Mouse (Mus musculus) lung, adult 18-20 months (tissue): Measurements from ENCODE around the gene Tmed10.

Experiments
- DNase-seq, 2 experiments: peaks; one replicate each; pipeline ENCODE4 v3.0.0; 2022; ENCODE audit warnings: mixed read lengths in 2 of 2

Tmed10 gene

DNA sequence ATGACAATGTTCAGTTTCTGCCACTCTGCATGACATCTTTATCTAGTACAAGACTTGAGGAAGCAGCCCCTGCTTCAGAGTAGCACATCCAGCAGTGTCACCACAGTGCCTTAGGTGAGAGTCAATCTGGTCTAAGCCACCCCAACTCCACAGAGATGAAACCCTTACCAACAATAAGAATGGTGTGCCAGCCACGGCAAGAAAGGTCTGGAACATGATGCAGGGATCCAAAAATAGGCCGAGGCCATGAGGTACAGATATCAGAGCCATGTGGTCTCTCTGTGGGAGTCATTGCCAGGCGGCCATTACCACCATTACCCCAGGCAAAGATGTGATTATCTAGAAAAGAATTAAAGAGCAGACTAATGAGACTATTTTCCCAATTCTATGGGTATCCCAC, 66.0 kb downstream of the Tmed10 start:
- DNase-seq: no peak

DNA sequence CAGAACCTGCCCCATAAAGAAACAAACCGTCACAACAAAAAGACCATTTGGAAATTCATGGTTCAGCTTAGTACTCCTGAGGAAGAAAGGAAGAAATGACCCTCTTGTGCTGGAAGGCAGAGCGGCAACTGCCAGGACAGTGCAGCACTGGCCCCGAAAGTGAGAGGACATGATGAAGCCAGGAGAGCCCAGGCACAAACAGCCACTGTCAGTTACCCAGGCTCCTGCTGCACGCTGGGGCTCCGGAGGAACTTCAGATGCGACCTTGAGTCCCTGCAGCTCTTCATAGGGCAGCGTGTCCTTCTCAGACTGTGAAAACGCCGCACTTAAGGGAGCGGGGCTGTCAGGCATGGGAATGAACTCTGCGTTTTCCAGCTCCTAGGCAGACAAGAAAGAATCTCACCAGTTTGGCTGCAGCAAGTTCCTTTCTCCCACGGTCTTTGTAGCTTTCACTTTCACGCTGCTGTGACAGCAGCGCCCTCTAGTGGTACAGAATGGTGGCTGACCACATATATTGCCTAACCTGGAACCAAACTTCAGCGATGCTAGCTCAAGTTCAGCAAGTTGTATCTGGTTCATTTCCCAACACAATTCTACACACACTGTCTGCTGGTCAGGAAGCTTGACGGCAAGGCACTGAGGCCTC, 69.3 kb downstream of the Tmed10 start:
- peak; percentile 79 to 81 for DNase-seq

DNA sequence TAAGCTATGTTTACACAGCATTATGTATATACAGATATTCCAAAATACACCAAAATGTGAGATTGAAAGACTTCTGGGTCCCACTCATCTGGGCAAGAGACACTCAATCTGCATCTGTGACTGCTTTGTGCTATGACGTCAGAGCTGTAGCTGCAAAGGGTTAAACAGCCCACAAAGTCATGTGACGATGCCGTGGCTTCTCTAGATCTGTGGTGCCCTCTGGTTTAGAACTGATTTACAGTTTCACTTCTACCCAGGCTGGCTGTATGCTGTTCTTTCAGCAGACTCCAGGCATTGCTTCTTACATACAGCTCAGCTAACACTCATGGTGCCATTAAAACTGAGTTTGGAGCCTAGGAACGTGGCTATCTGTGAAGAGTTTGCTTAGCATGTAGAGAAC, 69.9 kb downstream of the Tmed10 start:
- DNase-seq: no peak

DNA sequence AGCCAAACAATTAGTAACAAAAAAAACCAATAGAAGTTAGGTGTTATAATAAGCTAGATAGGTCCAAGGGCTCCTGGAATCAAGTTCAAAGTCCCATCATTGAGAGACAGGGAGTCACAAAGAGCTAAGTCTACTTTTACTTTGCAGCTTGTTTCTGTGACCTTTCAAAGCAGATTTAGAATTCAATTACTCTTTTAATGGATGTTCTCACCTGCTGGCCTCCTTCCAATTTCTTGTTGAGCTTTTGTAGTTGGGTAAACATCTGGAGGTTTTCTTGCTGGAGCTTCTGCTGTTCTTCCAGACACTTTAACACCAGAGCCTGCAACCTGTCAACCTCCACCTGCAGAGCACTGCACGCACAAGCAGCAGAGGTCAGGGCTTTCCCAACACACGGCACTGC, 71.4 kb downstream of the Tmed10 start:
- DNase-seq: no peak

DNA sequence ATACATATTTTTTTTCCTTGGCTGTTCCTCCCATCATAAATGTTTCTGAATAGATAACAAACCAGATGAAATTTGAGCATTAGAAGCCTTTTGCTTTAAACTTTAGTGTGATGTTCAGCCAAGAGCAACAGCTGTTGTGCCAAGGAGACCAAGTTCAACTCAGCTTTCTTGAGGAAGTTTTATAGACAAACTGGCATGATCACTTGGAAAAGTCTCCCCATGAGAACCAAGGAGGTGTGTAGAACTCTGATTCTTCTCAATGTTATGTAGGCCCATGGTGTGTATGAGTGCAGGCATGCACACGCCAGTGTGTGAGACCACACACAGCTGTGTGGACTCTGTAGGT, 75.8 kb downstream of the Tmed10 start:
- DNase-seq: no peak

DNA sequence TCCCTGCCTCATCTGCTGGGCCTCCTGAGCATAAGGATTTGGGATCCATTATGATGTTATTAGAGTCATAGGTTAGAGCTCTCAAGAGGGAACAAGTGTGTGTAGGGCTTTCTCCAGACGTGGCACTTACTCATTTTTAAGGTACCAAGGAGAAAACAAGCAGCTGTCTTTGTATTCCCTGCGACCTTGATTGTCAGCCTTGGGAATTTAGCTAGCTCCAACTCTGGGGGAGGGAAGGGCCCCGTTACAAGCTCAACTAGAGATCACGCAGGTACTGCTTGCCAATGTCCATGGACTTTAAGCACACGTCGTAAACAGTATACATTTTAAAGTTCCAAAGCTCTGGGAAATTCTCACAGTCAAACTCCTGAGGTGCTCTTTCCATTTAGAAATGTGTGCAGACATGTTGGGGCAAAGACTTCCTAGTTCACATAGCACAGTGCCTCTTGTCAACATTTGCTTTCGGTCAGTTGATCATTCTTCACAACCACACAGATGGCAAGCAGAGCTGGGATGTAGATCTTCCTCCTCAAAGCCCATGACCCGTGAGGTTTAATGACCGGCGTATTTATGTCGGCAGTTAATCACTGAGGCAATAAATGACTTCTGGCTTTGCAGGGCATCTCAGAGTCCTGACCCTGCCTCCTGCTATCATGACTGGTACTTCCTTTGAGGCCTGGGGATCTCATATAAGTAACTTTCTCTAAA, 76.4 kb downstream of the Tmed10 start:
- DNase-seq: no peak

DNA sequence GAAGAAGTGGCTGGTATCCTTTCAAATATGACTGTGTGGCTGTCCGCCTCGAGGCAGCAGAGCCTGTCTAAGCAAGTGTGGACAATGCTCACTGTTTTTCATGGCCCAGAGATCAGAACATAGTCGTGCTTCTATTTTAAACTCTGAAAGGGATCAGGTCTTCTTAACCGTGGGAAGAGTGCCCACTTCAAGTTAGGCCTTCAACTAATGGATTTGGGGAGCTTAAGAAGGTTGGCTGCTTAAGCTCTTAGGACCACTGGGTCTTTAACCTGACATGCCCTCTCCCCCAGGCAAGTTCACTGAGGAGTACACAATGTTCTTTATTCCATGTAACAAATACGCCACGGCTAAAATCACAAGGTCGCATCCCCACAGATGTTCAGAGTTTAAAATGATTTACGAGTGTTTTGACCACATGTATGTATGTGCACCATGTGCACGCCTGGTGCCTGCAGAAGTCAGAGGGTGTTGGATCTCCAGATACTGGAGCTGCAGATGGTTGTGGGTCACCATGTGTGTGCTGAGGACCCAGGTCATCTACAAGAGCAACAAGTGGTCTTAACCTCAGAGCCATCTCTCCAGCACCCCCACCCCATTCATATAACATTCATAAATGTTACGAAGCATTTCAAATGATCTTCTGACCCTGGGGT, 77.2 kb downstream of the Tmed10 start:
- DNase-seq: no peak

DNA sequence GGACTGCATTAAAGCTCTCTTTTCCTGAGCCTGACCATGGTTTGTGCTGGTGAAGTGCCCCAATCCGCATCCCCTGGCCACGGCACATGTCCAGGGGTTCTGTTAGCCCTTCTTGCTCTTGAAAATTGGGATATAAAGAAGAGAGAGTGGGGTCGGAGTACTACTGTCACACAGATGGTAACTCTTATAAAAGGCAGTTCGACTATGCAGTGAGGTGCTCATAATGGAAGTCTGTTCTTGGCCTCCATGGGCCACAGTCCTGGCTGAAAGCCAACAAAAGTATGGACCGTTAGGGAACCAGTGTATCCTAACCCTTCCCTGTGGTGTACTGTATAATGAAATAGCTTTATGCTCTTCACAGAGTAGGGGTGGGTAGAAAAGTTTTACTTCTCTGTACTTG, 77.7 kb downstream of the Tmed10 start:
- no peak for DNase-seq

DNA sequence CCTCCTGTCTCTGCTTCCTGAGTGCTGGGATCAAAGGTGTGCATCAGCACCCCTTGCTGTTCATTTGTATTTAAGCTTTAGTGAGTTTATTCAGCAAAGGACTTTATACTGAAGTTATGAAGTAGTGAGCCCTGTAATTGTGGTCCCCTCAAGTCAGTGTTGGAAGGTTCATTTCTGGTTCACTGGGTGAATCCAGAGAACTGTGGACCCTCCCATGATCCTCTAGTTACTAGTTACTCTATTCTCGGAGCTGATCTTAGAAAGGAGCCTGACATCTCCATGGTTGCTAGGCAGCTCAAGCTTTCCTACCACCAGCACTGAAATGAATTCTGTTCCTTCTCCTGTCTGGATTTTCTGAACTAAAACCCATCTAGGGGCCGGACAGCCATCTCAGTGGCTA, 79.1 kb downstream of the Tmed10 start:
- no peak for DNase-seq

DNA sequence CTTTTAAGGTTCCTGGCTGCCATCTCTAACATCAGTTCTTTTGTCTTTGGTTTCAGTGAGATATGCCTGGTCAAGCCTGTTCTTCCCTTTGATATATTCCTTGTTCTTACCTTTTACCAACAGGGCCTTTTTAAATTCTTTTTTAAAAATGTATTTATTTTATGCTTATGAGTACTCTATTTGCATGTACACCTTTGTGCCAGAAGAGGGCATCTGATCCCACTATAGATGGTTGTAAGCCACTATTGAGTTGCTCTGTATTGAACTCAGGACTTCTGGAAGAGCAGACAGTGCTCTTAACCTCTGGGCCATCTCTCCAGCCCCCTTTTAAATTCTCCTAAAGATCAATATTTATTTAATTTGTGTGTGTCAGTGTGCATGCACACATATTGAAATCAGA, 81.7 kb downstream of the Tmed10 start:
- DNase-seq: no peak

DNA sequence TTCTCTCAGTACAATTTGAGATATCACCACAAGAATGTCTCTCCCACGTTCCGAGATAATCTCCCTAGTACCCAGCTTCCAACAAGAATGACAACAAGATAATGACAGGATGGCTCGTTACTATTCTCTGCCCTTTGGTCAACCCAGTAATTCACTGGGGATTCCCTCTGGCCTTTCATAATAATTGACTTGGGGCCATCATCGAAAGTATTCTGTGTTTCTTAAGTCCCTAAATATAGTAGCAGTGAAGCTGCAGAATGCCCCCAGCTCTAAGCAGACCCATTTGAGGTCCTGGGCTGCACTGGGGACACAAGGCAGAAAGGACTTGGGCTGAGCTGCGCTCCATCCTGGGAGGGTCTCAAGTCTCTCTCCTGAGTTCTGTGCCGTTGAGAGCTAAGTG, 82.4 kb downstream of the Tmed10 start:
- DNase-seq: no peak

DNA sequence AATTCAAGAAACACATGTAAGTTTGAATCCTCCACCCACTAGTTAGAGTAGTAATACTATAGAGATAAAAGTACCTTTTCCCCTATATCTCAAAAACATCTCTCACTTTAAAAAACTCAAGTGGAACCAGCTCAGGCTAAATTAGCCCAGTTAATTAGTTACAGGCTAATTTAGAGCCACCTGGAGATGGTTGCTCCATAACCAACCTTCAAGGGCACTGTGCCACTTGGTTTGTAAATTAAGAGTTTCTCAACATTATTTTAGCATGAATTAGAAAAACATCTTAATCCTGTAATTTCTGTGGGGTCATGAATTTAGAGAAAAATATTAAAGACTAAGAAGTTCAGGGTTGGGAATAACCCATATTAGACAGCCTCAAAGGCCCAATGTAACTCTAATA, 83.1 kb downstream of the Tmed10 start:
- no peak for DNase-seq

DNA sequence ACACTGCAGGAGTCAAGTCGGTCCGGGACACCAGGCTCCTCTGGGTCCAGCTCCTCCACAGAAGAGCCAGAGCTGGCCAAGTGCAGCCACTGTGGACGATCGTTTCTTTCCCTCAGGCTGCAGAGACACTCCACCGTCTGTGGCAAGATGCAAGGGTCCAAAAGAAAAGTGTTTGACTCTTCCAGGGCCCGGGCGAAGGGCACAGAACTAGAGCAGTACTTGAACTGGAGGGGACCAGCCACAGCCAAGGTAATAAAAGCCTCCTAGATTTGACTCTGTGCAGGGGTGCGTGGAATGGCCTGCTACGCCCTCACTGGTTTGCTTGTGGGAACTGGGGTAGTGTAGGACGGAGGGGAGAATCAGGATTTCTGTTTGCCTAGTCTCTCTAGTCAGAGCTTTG, 84.0 kb downstream of the Tmed10 start:
- no peak for DNase-seq
